Mouse (Mus musculus): ENCODE data around the gene Nlgn2. TPM values are rescaled to one million over a fixed set of nuclear protein-coding genes. Genes with fewer than 3 reads are reported as not detected.

Nlgn2 gene
- polyA plus RNA-seq, 1 experiment from 2014 or later, result 2.7 TPM

DNA sequence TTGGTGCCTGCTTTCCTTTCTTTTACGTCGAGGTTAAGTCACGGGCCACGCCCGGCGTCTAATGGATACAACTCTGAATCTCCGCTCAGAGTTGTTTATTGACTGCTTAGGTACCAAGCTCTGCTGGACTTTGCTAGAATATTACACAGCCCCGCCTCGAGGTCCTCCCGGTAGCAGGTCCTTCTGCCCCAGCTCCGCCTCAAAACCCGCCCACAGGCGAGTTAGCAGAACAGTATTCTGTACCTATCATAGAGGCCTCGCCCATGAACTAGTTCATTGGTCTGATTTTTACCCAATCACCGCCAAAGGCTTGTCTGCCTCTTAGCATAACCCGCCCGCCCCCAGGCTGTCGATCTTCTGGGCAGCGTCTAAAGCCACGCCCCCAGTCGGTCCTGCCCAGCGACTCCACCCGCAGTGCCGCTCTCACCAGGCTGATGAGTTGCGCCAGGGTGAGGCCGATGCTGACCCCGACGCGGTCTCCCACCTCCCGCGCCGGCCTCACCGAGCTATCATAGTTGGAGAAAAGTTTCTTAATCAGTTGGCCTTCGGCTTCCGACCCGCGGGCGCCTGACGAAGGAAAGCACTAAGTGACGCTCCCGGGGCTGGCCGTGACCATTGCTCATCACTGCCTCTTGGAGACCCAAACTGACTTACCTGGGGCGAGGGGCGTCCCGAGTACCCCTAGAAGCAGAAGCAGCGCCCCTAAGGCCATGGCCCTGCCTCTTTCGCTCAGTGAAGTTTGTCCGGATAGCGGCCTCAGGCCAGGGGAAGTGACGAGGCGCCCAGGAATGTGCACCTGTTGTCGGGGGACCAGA lies 42.2 kb downstream of the Nlgn2 start, which contains the start of gene Chrnb1:
TSS of gene Chrnb1 (minus strand) at position 776 of the 815 bp plus-strand sequence.
- H3K9ac ChIP-seq (ENCODE audit: low read length), result peak within 1 kb of the TSS; percentile 61
- DNase-seq (ENCODE audit: low spot score), result peak; percentile 96
- no peaks in the 10 kb centered on the region for H3K27me3 ChIP-seq (ENCODE audit: control insufficient read depth, insufficient read depth, low read length)
- H3K36me3 ChIP-seq (ENCODE audit: control insufficient read depth, insufficient read depth, low read length), result no peaks in the 10 kb centered on the region
- no peaks in the 10 kb centered on the region for H3K4me1 ChIP-seq (replicated peaks; ENCODE audit: control insufficient read depth, insufficient read depth)
- 0 out of 2 replicates have a peak within 1 kb of the TSS, but pooled peaks have one; percentile 45 for H3K27ac ChIP-seq (replicated peaks)
- WGBS, result 1% methylated on average over 52 of the region's 52 CpGs
- ATAC-seq (ENCODE audit: low FRiP score, low TSS enrichment), result peak; percentile 98
- TF ChIP-seq EP300 (optimal IDR thresholded peaks at IDR 0.05) (no peak), CTCF (IDR thresholded peaks at IDR 0.05; ENCODE audit: low read depth) (peak; percentile 21; the same call in 1 of the 2 replicates)
- H3K4me2 ChIP-seq (replicated peaks; ENCODE audit: low read depth), result peak within 1 kb of the TSS; percentile 95
- H3K4me3 ChIP-seq (ENCODE audit: low read depth, low read length), result peak within 1 kb of the TSS; percentile 51
- H3K9me3 ChIP-seq (ENCODE audit: control insufficient read depth, low read length), result no peaks in the 10 kb centered on the region

DNA sequence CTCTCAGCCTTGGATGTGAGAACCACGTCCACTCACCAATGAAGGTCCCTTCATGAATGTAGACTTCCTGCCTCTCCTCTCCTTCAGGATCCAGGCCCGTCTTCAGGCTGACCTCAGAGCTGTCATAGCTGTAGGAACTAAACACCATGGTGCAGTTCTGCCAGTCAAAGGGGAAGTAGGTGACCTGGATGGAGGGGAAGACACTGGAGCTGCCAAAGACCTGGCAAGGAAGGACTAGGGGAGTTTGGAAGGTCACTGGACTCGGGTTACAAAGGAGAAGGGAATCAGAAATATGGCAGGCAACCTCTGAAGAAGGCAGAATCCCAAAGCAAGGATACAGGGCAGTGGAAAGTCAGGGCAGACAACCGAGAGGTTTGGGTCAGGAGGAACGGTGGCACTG lies 44.2 kb downstream of the Nlgn2 start:
- Histone ChIP-seq H3K4me3 (ENCODE audit: low read depth, low read length) (no peak overlapping the region), H3K9me3 (ENCODE audit: control insufficient read depth, low read length) (no peaks in the 10 kb centered on the region), H3K36me3 (ENCODE audit: control insufficient read depth, insufficient read depth, low read length) (no peaks in the 10 kb centered on the region), H3K4me2 (replicated peaks; ENCODE audit: low read depth) (no peak overlapping the region), H3K27me3 (ENCODE audit: control insufficient read depth, insufficient read depth, low read length) (no peaks in the 10 kb centered on the region), H3K9ac (ENCODE audit: low read length) (no peak overlapping the region), H3K27ac (replicated peaks) (no peak overlapping the region), H3K4me1 (replicated peaks; ENCODE audit: control insufficient read depth, insufficient read depth) (no peaks in the 10 kb centered on the region)
- 63% methylated on average over 5 of the region's 5 CpGs for WGBS
- no peak for ATAC-seq (ENCODE audit: low FRiP score, low TSS enrichment)
- no peak for DNase-seq (ENCODE audit: low spot score)
- TF ChIP-seq EP300 (optimal IDR thresholded peaks at IDR 0.05) (no peak), CTCF (IDR thresholded peaks at IDR 0.05; ENCODE audit: low read depth) (no peak)

DNA sequence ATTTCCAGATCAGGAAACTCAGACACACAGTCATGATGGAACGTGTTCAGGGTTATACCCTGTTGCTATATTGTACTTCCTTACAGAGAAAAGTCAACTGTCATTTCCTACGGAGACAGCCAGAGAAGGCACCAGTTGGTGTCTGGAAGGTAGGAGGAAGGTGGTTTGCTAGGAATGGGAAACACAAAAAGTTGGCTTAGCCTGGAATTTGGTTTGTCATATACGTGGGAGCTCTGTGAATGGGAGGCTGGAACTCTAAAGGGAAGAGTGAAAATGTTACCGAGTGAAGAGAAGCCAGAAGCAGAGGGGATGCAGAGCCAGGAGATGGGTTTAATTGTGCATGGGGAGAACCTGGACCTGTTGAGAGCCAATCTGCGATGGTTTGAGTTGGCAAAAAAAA lies 46.2 kb downstream of the Nlgn2 start:
- H3K27ac ChIP-seq (replicated peaks), result no peak overlapping the region
- DNase-seq (ENCODE audit: low spot score) (no peak), ATAC-seq (ENCODE audit: low FRiP score, low TSS enrichment) (no peak)
- 66% methylated on average over 5 of the region's 5 CpGs for WGBS
- H3K4me3 ChIP-seq (ENCODE audit: low read depth, low read length), result no peak overlapping the region
- no peaks in the 10 kb centered on the region for H3K27me3 ChIP-seq (ENCODE audit: control insufficient read depth, insufficient read depth, low read length)
- no peak overlapping the region for H3K9ac ChIP-seq (ENCODE audit: low read length)
- no peak for TF ChIP-seq EP300 (optimal IDR thresholded peaks at IDR 0.05)
- TF ChIP-seq CTCF (IDR thresholded peaks at IDR 0.05; ENCODE audit: low read depth), result no peak
- no peak overlapping the region for H3K4me2 ChIP-seq (replicated peaks; ENCODE audit: low read depth)
- no peaks in the 10 kb centered on the region for H3K36me3 ChIP-seq (ENCODE audit: control insufficient read depth, insufficient read depth, low read length)
- H3K4me1 ChIP-seq (replicated peaks; ENCODE audit: control insufficient read depth, insufficient read depth), result no peaks in the 10 kb centered on the region
- no peaks in the 10 kb centered on the region for H3K9me3 ChIP-seq (ENCODE audit: control insufficient read depth, low read length)

DNA sequence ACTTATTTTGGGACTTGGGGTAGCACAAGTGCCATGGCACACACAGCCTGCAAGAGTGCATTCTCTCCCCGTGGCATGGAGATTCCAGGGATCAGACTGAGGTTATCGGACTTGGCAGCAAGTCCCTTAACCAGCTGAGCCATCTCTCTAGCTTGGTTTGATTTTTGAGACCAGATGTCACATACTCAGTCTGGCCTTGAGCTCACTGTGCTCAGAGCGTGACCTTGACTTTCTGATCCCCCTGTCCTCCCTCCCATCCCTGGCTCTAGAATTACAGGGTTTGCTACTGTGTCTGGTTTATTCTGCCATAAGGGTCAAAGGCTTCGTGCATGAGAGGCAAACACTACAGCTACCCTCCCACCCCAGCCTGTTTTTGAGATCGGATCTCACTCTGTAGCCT lies 48.2 kb downstream of the Nlgn2 start:
- H3K4me2 ChIP-seq (replicated peaks; ENCODE audit: low read depth), result no peak overlapping the region
- H3K27me3 ChIP-seq (ENCODE audit: control insufficient read depth, insufficient read depth, low read length), result no peaks in the 10 kb centered on the region
- H3K27ac ChIP-seq (replicated peaks), result no peak overlapping the region
- TF ChIP-seq EP300 (optimal IDR thresholded peaks at IDR 0.05) (no peak), CTCF (IDR thresholded peaks at IDR 0.05; ENCODE audit: low read depth) (no peak)
- no peak for DNase-seq (ENCODE audit: low spot score)
- 55% methylated on average over 5 of the region's 5 CpGs for WGBS
- no peak overlapping the region for H3K4me3 ChIP-seq (ENCODE audit: low read depth, low read length)
- ATAC-seq (ENCODE audit: low FRiP score, low TSS enrichment), result no peak
- no peaks in the 10 kb centered on the region for H3K9me3 ChIP-seq (ENCODE audit: control insufficient read depth, low read length)
- no peak overlapping the region for H3K9ac ChIP-seq (ENCODE audit: low read length)
- no peaks in the 10 kb centered on the region for H3K36me3 ChIP-seq (ENCODE audit: control insufficient read depth, insufficient read depth, low read length)
- H3K4me1 ChIP-seq (replicated peaks; ENCODE audit: control insufficient read depth, insufficient read depth), result no peaks in the 10 kb centered on the region

DNA sequence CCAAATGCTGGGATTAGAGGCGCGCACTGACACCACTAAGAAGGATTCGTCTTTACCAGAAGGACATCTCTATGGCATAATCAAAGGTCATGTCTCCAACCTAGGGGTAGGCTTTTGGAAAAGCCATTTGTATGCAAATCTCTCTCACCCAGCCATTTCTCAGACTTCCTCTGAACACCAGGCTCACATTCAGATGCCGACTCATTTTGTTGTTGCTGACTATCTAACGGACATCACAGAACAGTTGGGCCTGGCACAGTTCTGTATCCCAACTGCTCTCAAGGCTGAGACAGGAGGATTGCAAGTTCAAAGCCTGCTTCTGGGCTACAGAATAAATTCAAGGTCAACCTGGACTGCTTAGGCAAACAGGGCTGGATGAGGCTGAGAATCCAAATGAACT lies 50.3 kb downstream of the Nlgn2 start:
- Histone ChIP-seq H3K4me1 (replicated peaks; ENCODE audit: control insufficient read depth, insufficient read depth) (no peaks in the 10 kb centered on the region), H3K4me3 (ENCODE audit: low read depth, low read length) (no peak overlapping the region), H3K27ac (replicated peaks) (no peak overlapping the region), H3K36me3 (ENCODE audit: control insufficient read depth, insufficient read depth, low read length) (no peaks in the 10 kb centered on the region), H3K27me3 (ENCODE audit: control insufficient read depth, insufficient read depth, low read length) (no peaks in the 10 kb centered on the region), H3K9ac (ENCODE audit: low read length) (no peak overlapping the region), H3K9me3 (ENCODE audit: control insufficient read depth, low read length) (no peaks in the 10 kb centered on the region), H3K4me2 (replicated peaks; ENCODE audit: low read depth) (no peak overlapping the region)
- TF ChIP-seq EP300 (optimal IDR thresholded peaks at IDR 0.05) (no peak), CTCF (IDR thresholded peaks at IDR 0.05; ENCODE audit: low read depth) (no peak)
- ATAC-seq (ENCODE audit: low FRiP score, low TSS enrichment), result no peak
- DNase-seq (ENCODE audit: low spot score), result no peak
- WGBS, result 93% methylated on average over 5 of the region's 5 CpGs

DNA sequence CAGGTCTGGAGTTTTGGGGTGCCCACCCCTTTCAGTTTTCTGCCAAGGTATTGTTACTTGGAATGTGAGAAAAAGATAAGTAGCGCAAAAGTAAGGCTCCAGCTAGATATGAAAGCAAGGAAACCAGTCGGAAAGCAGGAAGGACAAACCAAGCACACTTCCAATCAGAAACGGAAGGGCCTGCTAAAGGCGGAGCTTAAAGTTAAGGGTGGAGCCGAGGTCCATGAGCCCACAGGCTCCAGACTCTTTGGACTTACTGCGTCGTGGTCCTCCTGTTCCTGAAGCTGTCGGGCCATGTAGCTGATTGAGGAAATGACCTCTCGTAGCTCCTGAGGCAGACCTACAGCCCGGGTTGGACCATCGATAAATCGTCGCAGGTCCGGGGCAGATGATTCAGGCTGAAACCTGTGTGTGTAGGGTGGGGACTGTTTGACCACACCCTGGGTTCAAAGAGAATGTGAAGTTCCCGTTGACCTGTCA lies 52.8 kb downstream of the Nlgn2 start:
- H3K4me2 ChIP-seq (replicated peaks; ENCODE audit: low read depth), result peak overlapping the region; percentile 48
- TF ChIP-seq CTCF (IDR thresholded peaks at IDR 0.05; ENCODE audit: low read depth) (no peak), EP300 (optimal IDR thresholded peaks at IDR 0.05) (no peak)
- 18% methylated on average over 15 of the region's 15 CpGs for WGBS
- H3K9ac ChIP-seq (ENCODE audit: low read length), result peak overlapping the region; percentile 51; the same call in 1 of the 2 replicates
- peak overlapping the region; percentile 50; the same call in 1 of the 2 replicates for H3K27ac ChIP-seq (replicated peaks)
- no peaks in the 10 kb centered on the region for H3K36me3 ChIP-seq (ENCODE audit: control insufficient read depth, insufficient read depth, low read length)
- ATAC-seq (ENCODE audit: low FRiP score, low TSS enrichment) (peak; percentile 90), DNase-seq (ENCODE audit: low spot score) (peak; percentile 69)
- H3K4me3 ChIP-seq (ENCODE audit: low read depth, low read length), result peak overlapping the region; percentile 22
- H3K27me3 ChIP-seq (ENCODE audit: control insufficient read depth, insufficient read depth, low read length), result no peaks in the 10 kb centered on the region
- no peaks in the 10 kb centered on the region for H3K4me1 ChIP-seq (replicated peaks; ENCODE audit: control insufficient read depth, insufficient read depth)
- no peaks in the 10 kb centered on the region for H3K9me3 ChIP-seq (ENCODE audit: control insufficient read depth, low read length)
